Mouse (Mus musculus) spleen, adult 18-20 months (tissue): ENCODE results near the gene Eif2b3.

ENCODE experiments used
- DNase-seq, 2 experiments: peaks; one replicate each; pipeline ENCODE4 v3.0.0; 2022; ENCODE audit warnings: mixed read lengths in 2 of 2

Eif2b3 gene

DNA sequence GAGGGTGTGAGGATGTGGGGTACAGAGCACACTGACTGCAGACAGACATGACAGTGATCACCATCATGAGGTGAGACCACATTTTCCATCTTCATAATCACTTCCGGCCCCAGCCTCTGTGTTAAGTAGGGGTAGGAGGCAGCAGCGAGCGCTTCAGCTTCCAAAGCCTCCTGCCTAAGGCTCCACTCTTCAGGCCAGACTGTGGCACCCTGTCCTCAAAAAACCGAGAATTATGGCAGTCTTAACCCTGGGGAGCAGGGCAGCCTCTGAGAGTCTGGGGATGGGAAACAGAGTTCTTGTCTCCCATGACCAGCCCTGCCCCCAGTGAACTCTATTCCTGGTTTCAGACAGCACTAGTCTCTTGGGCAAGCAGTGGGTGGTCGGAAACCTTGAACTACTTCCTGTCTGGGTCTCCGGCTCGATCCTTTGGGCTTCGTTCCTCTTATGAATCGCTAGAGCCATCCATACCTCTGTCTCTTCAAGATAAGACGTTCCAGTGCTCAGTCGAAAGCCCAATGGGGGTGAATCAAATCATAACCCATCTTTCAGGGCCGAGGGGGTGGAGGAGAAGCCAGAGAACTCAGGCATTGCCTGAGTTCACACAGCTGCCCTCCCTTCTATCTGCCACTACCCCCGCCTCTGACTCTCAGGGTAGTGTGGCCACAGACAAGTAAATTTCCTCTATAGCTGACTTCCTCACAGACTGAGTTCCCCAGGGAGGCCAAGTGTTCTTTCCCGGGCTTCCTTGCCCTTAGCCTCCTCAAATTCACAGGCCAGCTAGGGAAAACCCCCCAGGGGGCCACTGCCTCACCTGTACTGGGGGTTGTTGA lies 105.5 kb downstream of the Eif2b3 start:
- DNase-seq: peak; percentile 63 to 64

GRCm38 (mm10) chr4:117125348-117125909 lies 106.2 kb downstream of the Eif2b3 start, which contains the start of gene Btbd19:
TSS of gene Btbd19 (minus strand) at chr4:117125725.
- peak in 1 of 2 experiments; percentile 37 for DNase-seq

GRCm38 (mm10) chr4:117125910-117126674 lies 106.9 kb downstream of the Eif2b3 start:
- DNase-seq: peak; percentile 58 to 63

DNA sequence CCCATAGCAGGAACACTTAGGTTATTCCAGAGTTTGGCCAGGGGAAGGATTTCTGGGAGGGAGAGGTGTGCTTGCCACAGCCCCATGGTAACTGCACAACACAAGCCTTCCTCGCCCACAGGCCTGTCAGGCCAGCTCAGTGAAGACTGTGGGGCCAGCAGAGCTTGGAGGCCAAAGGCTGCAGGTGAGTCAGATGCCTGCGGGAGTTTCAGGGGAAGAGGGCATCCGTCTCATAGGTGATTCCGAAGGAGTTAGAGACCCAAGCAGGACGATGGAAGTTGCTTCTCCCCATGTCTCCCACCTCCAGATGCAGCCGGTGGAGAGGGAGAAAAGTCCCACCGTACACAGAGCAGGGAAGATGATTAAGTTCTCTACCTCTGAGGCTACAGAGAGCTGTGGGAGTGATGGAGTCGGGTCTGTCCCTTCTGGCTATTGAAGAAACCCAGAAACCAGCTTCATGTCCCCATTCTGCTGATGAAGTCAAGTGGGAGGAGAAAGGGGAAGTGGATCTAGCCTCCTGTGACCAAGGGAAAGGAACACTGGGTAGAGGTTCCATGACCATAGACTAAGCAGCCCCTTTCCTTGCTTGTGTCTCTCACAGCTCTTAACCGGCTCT lies 107.6 kb downstream of the Eif2b3 start, which contains the start of gene Tctex1d4:
Tctex1d4 (plus strand) TSS at position 120 of the 616 bp plus-strand sequence.
- no peak for DNase-seq

DNA sequence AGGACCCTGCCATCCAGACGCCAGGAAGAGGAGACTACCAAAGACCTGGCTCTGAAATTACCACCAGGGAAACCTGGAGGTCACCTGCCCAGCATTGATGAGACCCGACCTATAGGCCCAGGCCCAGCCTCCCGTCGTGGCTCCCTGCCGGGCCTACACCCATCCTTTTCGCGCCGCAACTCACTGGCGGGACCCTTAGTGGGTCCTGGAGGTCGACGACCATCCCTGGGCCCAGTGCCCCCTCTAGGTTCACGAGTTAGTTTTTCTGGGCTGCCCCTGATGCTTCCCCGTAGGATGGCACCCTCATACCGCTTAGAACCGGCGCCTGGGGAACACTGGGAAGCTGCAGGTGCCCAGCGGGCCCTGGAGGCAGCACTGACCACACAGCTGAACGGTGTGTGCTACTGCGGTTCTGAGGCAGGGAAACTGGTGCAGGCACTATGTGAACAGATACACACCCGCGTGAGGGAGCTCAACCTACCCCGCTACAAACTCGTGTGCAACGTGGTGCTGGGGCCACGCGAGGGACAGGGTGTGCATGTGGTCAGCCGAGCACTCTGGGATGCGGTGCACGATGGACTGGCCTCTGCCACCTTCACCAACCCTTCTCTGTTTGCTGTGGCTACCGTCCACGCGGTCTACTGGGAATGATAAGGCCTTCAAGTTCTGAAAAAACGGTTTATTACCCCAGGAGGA lies 108.9 kb downstream of the Eif2b3 start:
- no peak for DNase-seq

DNA sequence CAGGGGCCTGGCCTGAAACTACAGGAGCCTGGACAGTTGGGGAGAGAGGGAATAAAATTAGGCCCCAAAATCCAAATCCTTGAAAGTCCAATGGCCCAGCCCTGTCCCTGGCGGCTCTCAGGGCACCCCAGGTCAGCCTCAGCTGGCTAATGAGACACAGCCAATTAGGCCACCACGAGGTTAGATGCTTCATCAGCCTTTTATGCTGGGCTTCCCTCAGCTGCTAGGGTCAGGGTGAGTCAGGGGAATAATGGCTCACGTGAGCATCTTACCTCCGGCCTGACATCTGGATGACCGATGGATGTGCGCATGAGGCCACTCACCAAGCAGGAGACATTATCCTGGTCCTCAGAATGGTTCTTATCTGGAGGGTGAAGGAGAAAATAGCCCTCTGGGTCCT lies 111.6 kb downstream of the Eif2b3 start:
- no peak for DNase-seq

- no peak for DNase-seq
Observed at GRCm38 (mm10) chr4:117131198-117131597, 112.0 kb downstream of the Eif2b3 start.

DNA sequence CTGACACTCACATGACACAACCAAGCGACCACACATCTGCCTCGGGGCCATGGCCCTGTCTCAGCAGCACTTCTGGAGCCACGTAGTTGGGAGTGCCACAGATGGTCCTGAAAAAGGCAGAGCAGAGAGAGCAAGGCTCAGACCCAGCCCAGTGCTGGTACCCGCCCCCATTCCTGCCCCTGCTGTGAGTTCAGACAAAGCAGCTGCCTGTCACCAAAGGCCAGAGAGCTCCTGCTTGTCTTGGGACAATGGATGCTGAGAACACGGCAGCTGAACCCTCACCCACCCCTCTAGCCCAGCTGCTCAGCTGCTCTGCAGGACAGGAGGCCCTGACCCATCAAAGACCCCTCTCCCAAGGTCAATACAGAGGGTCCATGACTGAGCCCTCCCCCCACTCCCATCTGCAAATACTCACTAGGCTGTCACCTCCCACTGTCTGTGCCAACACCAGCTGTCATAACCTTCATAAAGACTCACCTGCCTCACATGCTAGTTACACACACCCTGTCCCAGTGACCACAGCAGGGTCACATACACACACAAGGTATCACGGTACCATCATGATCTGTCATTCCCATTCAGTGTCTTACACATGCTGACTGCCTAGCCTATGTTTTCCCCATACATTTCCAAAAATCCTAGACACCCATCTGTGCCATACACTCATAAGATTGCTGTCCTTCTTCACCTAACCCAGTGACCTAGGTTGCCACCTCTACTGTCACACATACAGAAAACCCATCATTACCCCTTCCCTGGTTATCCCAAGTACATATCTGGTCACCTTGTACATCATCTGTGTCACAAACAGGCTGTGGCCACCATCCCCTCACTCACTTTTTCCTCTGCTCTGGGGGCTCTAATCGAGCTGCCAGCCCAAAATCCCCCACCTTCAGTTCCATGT lies 112.9 kb downstream of the Eif2b3 start:
- DNase-seq: no peak

GRCm38 (mm10) chr4:117132794-117133143 lies 113.6 kb downstream of the Eif2b3 start:
- DNase-seq: no peak

DNA sequence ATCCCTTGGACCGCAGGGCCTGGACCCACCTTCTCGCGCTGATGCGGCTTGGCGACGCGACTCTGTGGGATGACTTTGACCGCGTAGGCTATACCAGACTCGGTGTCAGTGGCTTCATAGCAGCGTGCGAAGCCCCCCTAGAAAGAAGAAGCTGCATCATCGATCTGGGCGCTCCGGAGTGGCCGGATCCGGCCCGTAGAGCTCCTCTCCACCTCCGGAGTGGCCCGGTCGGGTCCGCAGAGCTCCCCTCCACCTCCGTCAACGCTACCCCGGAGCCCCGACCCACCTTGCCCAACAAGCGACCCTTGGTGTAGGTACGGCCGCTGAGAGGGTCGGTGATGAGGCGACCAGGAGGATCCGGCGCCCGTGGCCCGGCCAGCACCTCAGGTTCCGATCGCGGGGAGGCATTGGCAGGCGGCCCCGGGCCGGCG lies 114.2 kb downstream of the Eif2b3 start:
- no peak for DNase-seq

- peak; percentile 98 to 99 for DNase-seq
Observed at GRCm38 (mm10) chr4:117133817-117134600, 114.8 kb downstream of the Eif2b3 start, which contains the start of gene Plk3. TSS of gene Plk3 (minus strand) at chr4:117133963.

GRCm38 (mm10) chr4:117134601-117134995 lies 115.4 kb downstream of the Eif2b3 start:
- no peak for DNase-seq

DNA sequence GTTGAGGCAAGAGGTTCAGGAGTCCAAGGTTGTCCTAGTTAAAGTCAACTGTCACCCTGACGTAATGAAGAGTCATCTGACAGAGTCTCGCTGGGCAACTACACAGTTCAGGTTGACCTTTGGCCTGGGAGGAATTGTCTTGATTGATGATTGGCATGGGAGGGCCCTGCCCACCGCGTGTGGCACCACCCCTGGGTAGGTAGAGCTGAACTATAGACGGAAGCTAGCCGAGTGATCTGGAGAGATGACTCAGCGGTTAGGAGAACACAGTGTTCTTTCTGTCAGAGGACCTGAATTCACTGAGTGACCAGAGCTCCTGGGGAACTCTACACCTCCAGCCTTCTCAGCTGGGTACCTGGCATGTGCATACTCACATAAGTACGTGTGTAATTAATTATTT lies 116.8 kb downstream of the Eif2b3 start:
- DNase-seq: no peak
